ENCODE assay signal across 8 mouse cellular contexts in genomic region chrX:56454671-56455371, GRCm38 (mm10). TPM values are rescaled to one million over a fixed set of nuclear protein-coding genes. Genes with fewer than 3 reads are reported as not detected.
DNase-seq lines count a peak whose midpoint lies in the region; ATAC-seq and TF ChIP-seq lines count a peak whose summit lies in the region.

Gene Ints6l (plus strand): TSS chrX:56454857.

- WGBS in forebrain, embryonic 15.5 days, result 14% methylated on average over 22 of the region's 22 CpGs
- 29% methylated on average over 22 of the region's 22 CpGs for WGBS in lung, adult 2 months

- H3K27me3 ChIP-seq in forebrain, embryonic 15.5 days, result no peaks in the 10 kb centered on the region

- peak; percentile 85 for ATAC-seq in forebrain, embryonic 15.5 days (replicated peaks)
- peak; percentile 86 for ATAC-seq in neutrophil, adult 5-6 weeks (ENCODE audit: extremely low read depth, insufficient number of reproducible peaks, low FRiP score, poor library complexity, severe bottlenecking)

- no peak for TF ChIP-seq CTCF in lung, adult 2 months (IDR thresholded peaks at IDR 0.05; ENCODE audit: insufficient read depth, low read length)

- H3K9ac ChIP-seq in forebrain, embryonic 15.5 days (replicated peaks), result peak within 1 kb of the TSS; percentile 79

- peak within 1 kb of the TSS; percentile 57 for H3K4me2 ChIP-seq in forebrain, embryonic 15.5 days (replicated peaks)

- no peaks in the 10 kb centered on the region for H3K36me3 ChIP-seq in forebrain, embryonic 15.5 days

- TF ChIP-seq POLR2A in lung, adult 2 months (IDR thresholded peaks at IDR 0.05; ENCODE audit: borderline replicate concordance, extremely low read depth, low read depth, low read length), result peak; percentile 99

- peak within 1 kb of the TSS; percentile 95 for H3K27ac ChIP-seq in forebrain, embryonic 15.5 days (replicated peaks)

- DNase-seq in ES-CJ7 (ENCODE audit: low read depth, low spot score), result peak; percentile 85
- DNase-seq in cerebellum, adult 11 months, result peak; percentile 66
- DNase-seq in heart, postnatal 25 days (ENCODE audit: low spot score), result peak; percentile 58
- DNase-seq in layer of hippocampus, adult 18-20 months (ENCODE audit: low spot score in 2 of 2), result peak; percentile 68 to 85
- peak; percentile 73 for DNase-seq in lung, adult 2 months
- peak; percentile 66 to 75 for DNase-seq in thymus, adult 18-20 months

- 0 out of 2 replicates have a peak, but pooled peaks cover 4% of the 10 kb centered on the region for H3K4me1 ChIP-seq in forebrain, embryonic 15.5 days
- no peaks in the 10 kb centered on the region; the same call in 1 of the 2 replicates for H3K4me1 ChIP-seq in lung, adult 2 months (ENCODE audit: control insufficient read depth, insufficient read depth, low read length)

- no peaks in the 10 kb centered on the region for H3K9me3 ChIP-seq in forebrain, embryonic 15.5 days

- peak within 1 kb of the TSS; percentile 58 for H3K4me3 ChIP-seq in forebrain, embryonic 15.5 days
- H3K4me3 ChIP-seq in lung, adult 2 months (replicated peaks; ENCODE audit: extremely low read depth, low read depth, low read length), result peak within 1 kb of the TSS; percentile 53

- intact Hi-C loops in heart, postnatal 25 days (cut with DNase I), result loop anchor here (5.0 kb wide), 1 partner anchor 32 kb away; no protein-coding TSS in a partner anchor

RNA-seq across cellular contexts. Expression of gene Ints6l, which starts in this region (rescaled TPM):
- polyA plus RNA-seq in forebrain, embryonic 15.5 days (2015; fragmentation: Nextera tagmentation; extraction: Ambion mirVana), result 14.1 and 15.2 TPM in 2 replicates
- total RNA-seq in heart, postnatal 25 days (2021), result 1 to 10 TPM; 6.3 to 6.6 TPM
- total RNA-seq in layer of hippocampus, adult 18-20 months (2021), result 10 to 100 TPM; 30.1 to 38.2 TPM
- 15.4 and 24.4 TPM in 2 replicates for polyA plus RNA-seq in lung, adult 2 months (2012; rRNA removed)
- 106 and 111 TPM in 2 replicates for total RNA-seq in neutrophil, adult 5-6 weeks (2017)

Comparison
In these comparisons a context has a peak if more than half of its experiments do, and no peak if none do; other contexts are left out.
1. Peak in every context shown above with its lines: DNase-seq, ATAC-seq, H3K4me3 ChIP-seq and H3K27ac ChIP-seq.
2. RNA of gene Ints6l (total RNA-seq): 106 to 111 TPM in neutrophil, adult 5-6 weeks and 30.1 to 38.2 TPM in layer of hippocampus, adult 18-20 months; 6.3 to 6.6 TPM in heart, postnatal 25 days; every median in the first group is over 4 times any median in the second.